In genomic region chr9:50154618-50155017, GRCm38 (mm10) we compare ENCODE assay signal across 15 mouse cellular contexts.
"Had no signal": no experiment of that assay in that cellular context is flagged by ENCODE, and none has a peak within 500 bp of the region (broad histone marks: within the 10 kb centered on the region; RNA-seq: fewer than 3 reads in every experiment).

No protein-coding gene starts in this region.

- H3K27me3 ChIP-seq: limb, embryonic 13.5 days; neural tube, embryonic 15.5 days had no signal

- H3K4me1 ChIP-seq: midbrain, embryonic 10.5 days; neural tube, embryonic 15.5 days had no signal

- H3K9me3 ChIP-seq: limb, embryonic 13.5 days; midbrain, embryonic 10.5 days; neural tube, embryonic 15.5 days had no signal

- H3K9ac ChIP-seq: limb, embryonic 13.5 days; liver, embryonic 14.5 days; neural tube, embryonic 15.5 days had no signal

- H3K4me2 ChIP-seq: limb, embryonic 13.5 days; neural tube, embryonic 15.5 days had no signal

- H3K27ac ChIP-seq: limb, embryonic 13.5 days; liver, embryonic 14.5 days; midbrain, embryonic 10.5 days; neural tube, embryonic 15.5 days had no signal

- DNase-seq: kidney, adult 18-20 months; kidney, postnatal 14 days; layer of hippocampus, postnatal 36 days; left cerebral cortex, postnatal 4 days; lung, adult 18-20 months; lung, postnatal 4 days; midbrain, embryonic 14.5 days; spleen, adult 18-20 months; thymus, adult 2 months; thymus, postnatal 25 days had no signal

- H3K36me3 ChIP-seq: limb, embryonic 13.5 days; midbrain, embryonic 10.5 days; neural tube, embryonic 15.5 days had no signal

- H3K4me3 ChIP-seq: limb, embryonic 13.5 days; midbrain, embryonic 10.5 days; myocyte; neural tube, embryonic 15.5 days had no signal
